In genomic region chr6:67014679-67015075, GRCm38 (mm10) we compare ENCODE assay signal across 12 mouse cellular contexts. TPM values are rescaled to one million over a fixed set of nuclear protein-coding genes. Genes with fewer than 3 reads are reported as not detected.
DNase-seq lines count a peak whose midpoint lies in the region; ATAC-seq lines count a peak whose summit lies in the region.
"Had no signal": no experiment of that assay in that cellular context is flagged by ENCODE, and none has a peak within 500 bp of the region (broad histone marks: within the 10 kb centered on the region; RNA-seq: fewer than 3 reads in every experiment).

No protein-coding gene starts in this region.

- peak; percentile 30 for DNase-seq in adrenal gland, postnatal 10 days
- no peak for DNase-seq in adrenal gland, postnatal 14 days
- peak; percentile 29 for DNase-seq in right cerebral cortex, postnatal 25 days
- DNase-seq in right cerebral cortex, postnatal 10 days (ENCODE audit: low spot score in 2 of 2) = no peak
- DNase-seq in liver, embryonic 11.5 days (ENCODE audit: low spot score) = no peak
- no peak for DNase-seq in cerebellum, postnatal 14 days
- DNase-seq in ovary, postnatal 14 days (ENCODE audit: low spot score) = no peak
- no peak for DNase-seq in heart, postnatal 4 days
- DNase-seq: midbrain, embryonic 14.5 days had no signal

- peak; percentile 32; the same call in 1 of the 2 replicates for ATAC-seq in liver, embryonic 11.5 days (replicated peaks; ENCODE audit: low FRiP score)

- WGBS in liver, embryonic 11.5 days = 87% methylated on average over 1 of the region's 1 CpGs

- H3K27me3 ChIP-seq in liver, embryonic 11.5 days (replicated peaks; ENCODE audit: control insufficient read depth, insufficient read depth, low read length) = no peaks in the 10 kb centered on the region
- H3K27me3 ChIP-seq: embryonic facial prominence, embryonic 12.5 days; limb, embryonic 12.5 days had no signal

- H3K9me3 ChIP-seq in liver, embryonic 11.5 days (ENCODE audit: control insufficient read depth, low read length) = no peaks in the 10 kb centered on the region
- H3K9me3 ChIP-seq: embryonic facial prominence, embryonic 12.5 days; limb, embryonic 12.5 days had no signal

- H3K36me3 ChIP-seq in liver, embryonic 11.5 days (ENCODE audit: control insufficient read depth, insufficient read depth, low read length) = no peaks in the 10 kb centered on the region
- H3K36me3 ChIP-seq: embryonic facial prominence, embryonic 12.5 days; limb, embryonic 12.5 days had no signal

- H3K4me1 ChIP-seq in liver, embryonic 11.5 days (replicated peaks; ENCODE audit: control insufficient read depth, insufficient read depth, low read length) = peaks cover 31% of the 10 kb centered on the region
- H3K4me1 ChIP-seq: embryonic facial prominence, embryonic 12.5 days had no signal

- H3K4me3 ChIP-seq in liver, embryonic 11.5 days (ENCODE audit: low read depth, low read length) = no peak overlapping the region
- H3K4me3 ChIP-seq: embryonic facial prominence, embryonic 12.5 days; layer of hippocampus, adult 2 months; limb, embryonic 12.5 days had no signal

- no peak overlapping the region for H3K9ac ChIP-seq in liver, embryonic 11.5 days (ENCODE audit: low read depth, low read length)
- H3K9ac ChIP-seq: embryonic facial prominence, embryonic 12.5 days; limb, embryonic 12.5 days had no signal

- H3K27ac ChIP-seq in liver, embryonic 11.5 days (ENCODE audit: low read depth, low read length) = no peak overlapping the region
- H3K27ac ChIP-seq: embryonic facial prominence, embryonic 12.5 days; layer of hippocampus, adult 2 months; limb, embryonic 12.5 days had no signal

- no peak overlapping the region for H3K4me2 ChIP-seq in liver, embryonic 11.5 days
- H3K4me2 ChIP-seq: embryonic facial prominence, embryonic 12.5 days; limb, embryonic 12.5 days had no signal

RNA-seq across cellular contexts. Expression of gene Gadd45a, which starts 22.6 kb away (rescaled TPM):
- 10 to 100 TPM; 11.6 to 16.2 TPM for total RNA-seq in adrenal gland, postnatal 10 days (2021)
- 15.1 and 25.8 TPM in 2 replicates for total RNA-seq in adrenal gland, postnatal 14 days (2021)
- polyA plus RNA-seq in liver, embryonic 11.5 days (2014; fragmentation: Nextera tagmentation; extraction: Ambion mirVana) = 27.9 and 31.1 TPM in 2 replicates
- total RNA-seq in heart, postnatal 4 days (2021) = 1 to 10 TPM; 7.2 to 8.7 TPM

Comparison
In these comparisons a context has a peak if more than half of its experiments do, and no peak if none do; other contexts are left out.
1. DNase-seq: peak in adrenal gland, postnatal 10 days (single experiment) and right cerebral cortex, postnatal 25 days (single experiment); none in adrenal gland, postnatal 14 days (single experiment), right cerebral cortex, postnatal 10 days (0 of 2), liver, embryonic 11.5 days (single experiment), cerebellum, postnatal 14 days (0 of 2), ovary, postnatal 14 days (single experiment) and heart, postnatal 4 days (single experiment).